Mouse (Mus musculus): ENCODE measurements around the gene Dbx1.

- no peak for TF ChIP-seq CTCF (IDR thresholded peaks at IDR 0.05; ENCODE audit: control insufficient read depth, insufficient read depth, insufficient read length)
- no peak for TF ChIP-seq MAX (IDR thresholded peaks at IDR 0.05)
These were observed 2.5 kb upstream of the Dbx1 start for GRCm38 (mm10) chr7:49638941-49639776.
